Mouse (Mus musculus) thymus, postnatal 10 days (tissue): ENCODE data around the gene Paqr4.

Experiments used
- DNase-seq, 2 experiments: peaks; one replicate each; pipeline ENCODE4 v3.0.0; 2021; ENCODE audit warnings: low spot score in 2 of 2

The Paqr4 gene

DNA sequence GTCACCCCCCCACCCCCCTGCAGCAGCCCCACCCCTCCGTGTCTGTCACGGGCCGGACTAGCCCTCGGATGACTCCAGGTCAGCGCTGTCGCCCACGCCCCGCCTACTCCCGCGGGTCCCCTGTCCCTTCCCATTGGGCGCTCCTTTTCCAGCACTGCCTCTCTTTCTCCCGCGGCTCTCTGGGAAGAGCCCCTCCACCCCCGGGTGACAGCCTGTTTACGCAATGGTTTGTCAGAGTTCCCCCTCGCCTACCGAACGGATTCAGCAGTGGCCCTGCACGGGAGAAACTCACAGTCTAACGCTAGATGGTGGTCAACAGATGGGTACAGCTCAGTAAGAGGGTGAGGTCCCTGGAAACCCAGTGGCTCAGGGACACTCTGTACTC, 13.9 kb downstream of the Paqr4 start:
- peak; percentile 29 to 36 for DNase-seq

DNA sequence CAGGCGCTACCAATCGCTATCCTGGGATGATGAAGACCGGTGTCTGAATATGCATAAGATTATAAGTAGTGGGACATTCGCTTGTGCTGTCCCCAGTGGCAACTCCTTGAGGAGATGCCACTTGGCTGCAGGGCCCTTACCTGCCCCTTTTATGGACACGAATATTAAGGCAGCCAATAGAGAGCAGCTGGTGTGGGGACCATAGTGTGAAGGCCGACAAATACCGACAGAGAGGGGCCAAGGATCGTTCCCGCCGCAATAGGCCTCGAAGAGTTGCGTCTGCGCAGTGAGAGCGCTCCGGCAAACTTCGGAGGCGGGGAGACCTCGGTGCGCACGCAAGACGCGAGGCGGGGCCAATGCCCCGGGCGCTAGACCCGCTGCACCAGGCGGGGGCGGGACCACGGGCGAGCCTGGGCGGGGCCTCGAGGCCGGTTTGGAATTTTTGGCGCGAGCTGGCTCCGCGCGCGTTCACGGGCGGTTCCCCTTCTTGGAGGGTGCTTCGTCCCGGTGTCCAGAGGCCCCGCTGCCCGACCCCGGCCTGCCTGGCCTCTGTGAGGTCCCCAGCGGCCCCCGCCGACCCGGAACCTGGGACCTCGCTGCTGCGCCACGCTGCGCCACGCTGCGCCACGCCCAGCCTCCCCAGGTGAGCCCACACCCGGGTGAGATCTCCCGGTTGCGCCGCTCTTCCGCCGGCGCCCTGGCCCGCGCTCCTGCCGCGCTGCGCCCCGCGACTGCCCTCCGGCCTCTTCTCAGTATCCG, 14.5 kb downstream of the Paqr4 start, which contains the start of gene Pkmyt1:
Gene Pkmyt1, plus strand, starts transcription at position 338 of the 759 bp plus-strand sequence.
- peak; percentile 92 to 96 for DNase-seq

DNA sequence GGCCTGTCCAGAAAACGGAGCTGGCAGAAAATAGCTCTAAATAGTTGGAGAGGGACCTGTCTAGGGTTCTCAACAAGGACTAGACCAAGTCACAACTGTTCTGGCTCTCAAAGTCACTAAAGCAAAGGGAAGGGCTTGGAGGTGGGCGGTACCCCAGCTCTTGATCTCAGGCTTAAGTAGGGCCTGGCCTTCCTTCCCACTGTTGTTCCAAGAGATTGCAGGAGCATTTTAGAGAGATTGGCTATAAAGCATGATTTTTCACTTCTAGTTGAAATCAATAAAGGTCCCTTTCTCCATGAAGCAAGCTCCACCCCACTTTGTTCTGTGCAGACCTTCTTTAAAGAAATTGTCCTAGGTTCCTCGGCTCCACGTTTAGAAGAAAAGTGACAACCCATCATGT, 15.2 kb downstream of the Paqr4 start:
- no peak for DNase-seq

DNA sequence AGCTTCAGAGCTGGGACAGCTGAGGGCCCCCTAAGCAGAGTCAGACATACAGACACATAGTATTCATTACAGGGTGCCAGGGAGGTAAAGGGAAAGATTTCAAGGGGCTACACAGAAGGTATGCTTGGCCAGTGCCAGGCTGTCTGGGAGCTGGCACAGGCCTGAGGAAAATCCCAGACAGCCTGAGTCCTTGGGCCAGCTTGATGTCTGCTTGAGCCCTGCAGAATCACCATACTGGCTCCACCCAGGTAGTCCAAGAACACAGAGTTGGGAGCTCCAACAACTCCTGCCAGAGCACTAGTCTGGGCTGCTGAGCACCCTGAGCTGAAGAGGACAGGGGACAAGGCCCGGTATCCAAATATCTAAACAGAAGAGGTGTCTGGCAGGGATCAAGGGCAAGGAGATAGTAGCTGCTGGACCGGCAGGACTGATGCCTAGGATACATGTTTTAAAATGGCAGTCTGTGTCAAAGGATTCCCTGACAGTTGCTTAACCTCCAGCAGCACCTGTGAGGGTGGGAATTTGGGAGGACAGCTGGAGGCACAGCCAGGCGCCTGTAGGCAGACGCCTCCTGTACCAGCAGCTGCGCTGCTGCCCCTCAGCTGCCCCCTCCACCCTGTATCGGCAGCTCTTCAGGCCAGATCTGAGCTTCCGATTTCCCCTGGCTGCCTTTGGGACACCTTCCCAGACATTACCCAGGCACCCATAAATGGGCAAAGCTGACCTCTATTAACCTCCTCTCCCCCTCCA, 18.1 kb downstream of the Paqr4 start, which contains the start of gene 1520401A03Rik:
Gene 1520401A03Rik, minus strand, starts transcription at position 408 of the 750 bp plus-strand sequence.
- DNase-seq: no peak

DNA sequence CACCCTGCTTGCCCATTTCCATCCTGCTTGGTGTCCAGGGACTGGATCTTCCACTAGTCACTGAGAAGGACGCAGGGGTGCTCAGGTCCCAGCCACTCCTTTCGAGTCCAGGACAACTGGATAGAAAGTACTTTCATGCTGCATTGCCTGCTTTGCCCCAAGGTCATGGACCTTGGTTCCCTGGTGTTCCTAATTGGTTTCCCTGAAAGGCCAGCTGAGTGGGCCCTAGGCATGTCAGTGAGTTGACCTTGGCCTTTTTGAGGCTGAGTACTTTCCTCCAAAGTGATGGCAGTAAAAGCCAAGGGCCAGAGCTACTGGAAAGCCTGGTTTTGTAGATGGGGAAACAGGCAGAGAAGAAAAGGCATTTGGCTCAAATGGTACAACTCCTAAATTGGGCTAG, 18.8 kb downstream of the Paqr4 start:
- no peak for DNase-seq

DNA sequence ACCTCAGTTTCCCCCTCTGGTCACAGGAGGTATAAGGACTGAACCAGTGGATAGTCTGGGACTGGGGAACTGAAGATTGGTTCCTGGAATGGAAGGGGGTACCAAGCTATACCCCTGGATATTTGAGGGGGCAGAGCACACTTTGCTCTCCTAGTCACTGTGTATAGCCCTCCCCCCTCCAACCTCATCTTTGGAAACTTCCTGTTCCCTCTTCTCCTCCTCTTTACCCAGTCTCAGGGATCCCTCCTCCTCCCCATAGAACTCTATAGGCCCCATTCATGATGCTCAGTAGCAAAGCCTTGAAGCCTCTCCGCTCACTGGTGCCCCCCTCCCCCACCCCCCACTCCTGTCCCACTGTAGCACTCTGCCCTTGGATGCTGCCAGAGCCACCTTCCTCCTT, 21.2 kb downstream of the Paqr4 start:
- DNase-seq: no peak

DNA sequence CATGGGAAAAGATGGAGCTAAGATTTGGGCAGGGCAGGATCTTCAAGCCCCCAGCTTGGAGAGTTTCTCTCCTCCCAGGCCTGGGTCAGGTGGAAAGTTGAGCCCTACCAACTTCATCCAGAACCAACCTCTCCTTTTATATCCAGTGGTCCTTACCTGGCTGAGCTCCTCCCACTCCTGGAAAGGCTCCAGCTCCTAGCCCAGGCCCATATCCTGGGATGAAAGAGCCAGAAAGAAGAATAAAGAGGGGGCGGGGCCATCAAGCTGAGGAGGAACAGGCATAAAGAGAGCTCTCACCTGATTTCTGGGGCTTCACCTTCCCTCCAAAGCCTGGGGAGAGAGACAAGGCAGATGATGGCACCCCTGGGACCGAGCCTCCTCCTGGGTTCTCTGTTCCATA, 23.7 kb downstream of the Paqr4 start:
- DNase-seq: no peak

DNA sequence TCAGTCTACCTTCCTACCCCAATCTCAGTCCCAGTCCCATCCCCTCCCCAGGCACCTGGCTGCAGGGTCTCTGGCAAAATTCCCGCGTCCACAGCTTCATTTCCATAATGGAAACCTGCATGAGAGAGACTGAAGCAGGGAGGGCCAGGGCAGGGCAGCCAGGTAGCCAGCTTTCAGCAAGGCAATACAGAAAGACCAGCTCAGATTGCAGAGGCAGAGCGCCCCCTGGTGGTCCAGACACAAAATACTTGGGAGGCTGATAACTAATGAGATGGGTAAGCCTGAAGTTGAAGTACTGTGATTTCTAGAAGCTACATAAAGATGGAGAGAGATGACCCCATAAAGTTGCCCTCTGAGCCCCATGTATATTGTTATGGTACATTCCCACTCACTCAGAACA, 34.5 kb downstream of the Paqr4 start:
- peak; percentile 20 to 73 for DNase-seq

DNA sequence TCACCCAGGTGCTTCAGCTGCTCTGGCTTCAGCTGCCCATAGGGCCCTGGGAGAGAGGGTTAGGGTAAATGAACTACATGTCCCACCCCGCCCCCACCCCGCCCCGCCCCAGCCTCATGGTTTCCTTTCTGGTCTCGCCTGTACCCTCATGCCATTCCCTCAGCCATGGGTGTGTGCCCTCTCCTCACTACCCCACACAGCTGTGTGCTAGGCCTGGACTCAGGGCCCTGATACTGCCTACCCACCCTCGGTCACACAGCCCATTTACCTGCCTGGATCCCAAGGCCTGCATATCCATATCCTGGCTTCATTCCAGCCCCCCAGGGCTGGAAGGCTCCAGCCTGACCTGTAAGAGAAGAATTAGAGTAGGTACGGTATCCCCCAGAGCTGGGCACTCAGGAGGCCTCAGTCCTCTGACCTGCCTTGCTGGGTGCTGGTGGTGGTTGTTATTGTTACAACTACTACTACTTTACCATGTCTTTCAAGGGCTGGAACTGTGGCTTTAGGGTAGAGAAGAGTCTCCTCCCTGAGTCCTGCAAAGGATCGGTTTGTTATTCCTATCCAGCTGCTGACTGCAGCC, 35.1 kb downstream of the Paqr4 start:
- DNase-seq: no peak

DNA sequence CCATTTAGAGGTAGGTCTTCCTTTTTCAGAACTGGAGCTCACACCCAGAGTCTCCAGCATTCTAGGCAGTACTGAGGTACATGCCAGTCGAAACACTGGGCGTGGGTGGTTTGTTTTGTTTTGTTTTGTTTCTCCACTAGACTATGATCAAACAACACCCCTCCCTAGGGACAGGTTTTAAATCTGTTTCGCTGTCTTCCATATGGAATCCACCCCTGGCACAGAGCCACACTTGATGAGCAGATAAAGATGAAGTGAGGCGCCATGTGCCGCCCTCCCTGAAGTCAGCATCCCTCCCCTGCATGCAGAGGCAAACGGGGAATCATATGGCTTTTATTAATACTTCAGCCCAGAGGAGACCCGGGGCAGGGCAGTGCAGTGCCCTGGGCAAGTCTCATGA, 35.9 kb downstream of the Paqr4 start:
- DNase-seq: no peak

DNA sequence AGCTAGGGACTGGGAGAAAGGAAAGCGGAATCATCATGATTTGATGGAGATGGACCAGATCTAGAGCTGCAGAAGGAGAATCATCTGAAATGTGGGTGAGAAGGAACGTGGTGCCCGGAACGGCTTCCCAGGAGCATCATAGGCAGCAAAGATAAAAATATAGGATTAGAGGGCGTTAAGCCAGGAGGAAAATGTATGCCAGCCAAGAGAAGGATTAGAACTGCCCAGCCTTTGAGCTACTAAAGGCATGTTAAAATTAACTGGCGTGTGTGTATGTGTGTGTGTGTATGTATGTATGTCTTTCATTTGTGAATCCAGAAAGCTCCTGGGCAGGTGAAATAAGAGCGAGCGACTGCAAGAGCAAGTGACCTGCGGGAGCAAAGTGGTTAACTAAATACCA, 37.4 kb downstream of the Paqr4 start:
- DNase-seq: no peak

DNA sequence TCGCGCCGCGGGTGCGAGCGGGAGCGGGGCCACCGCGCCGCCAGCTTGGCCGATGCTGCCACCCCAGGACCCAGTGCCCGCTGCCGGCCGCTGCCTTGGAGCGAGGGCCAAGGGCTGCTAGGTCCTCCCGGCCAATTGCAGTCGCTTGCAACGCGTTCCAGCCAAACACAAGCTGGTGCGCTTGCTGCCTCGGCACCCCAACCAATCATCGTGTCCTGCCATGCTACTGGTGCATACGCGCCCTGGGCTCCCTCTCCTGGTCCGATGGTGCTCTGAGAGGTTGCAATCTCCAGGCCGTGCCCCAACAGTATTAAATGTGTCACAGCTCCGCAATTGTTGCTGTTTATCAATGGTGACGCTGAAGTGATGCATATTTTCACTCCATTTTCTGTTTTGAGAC, 40.6 kb downstream of the Paqr4 start:
- DNase-seq: peak; percentile 64 to 78

DNA sequence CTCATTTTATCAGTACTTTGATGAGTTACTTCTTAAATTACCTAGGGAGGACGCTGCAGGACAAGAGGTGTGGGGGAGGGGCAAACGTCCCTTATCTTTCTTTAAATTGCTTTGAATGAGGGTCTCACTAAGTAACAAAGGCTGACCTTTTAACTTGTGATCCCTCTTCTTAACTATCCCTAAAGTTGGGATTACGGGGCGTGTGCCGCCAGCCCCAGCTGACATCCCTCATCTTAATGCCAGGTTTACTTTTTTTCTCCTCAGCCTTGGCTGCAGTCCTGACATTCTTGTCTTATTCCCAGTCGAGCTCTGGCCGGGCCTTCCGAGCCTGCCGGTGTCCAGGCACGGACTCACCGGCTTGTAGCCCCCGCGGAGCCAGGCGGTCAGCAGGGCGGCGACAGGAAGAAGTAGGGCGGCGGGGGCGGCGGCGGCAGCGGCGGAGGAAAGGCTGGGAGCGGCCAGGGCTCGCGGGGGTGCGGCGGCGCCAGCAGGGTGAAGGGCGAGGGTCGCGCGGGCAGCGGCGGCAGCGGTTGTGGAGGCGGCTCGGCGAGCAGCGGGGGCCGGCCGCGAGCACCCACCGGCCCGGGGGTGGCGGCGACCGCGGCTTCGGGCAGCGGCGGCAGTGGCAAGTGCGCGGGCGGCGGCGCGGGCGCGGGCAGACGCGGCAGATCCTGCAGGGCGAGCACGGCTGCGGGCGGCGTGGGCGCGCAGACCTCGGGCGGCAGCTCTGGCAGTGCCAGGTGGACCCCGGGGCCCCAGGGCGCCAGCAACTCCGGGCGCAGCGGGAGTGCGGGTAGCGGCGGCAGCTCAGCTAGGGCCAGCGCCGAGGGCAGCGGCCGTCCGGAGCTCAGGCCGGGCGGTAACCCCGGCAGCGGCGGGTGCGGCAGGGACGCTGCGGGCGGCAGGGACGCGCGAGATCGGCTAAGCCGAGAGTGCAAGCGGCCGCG, 41.3 kb downstream of the Paqr4 start:
- DNase-seq: no peak

DNA sequence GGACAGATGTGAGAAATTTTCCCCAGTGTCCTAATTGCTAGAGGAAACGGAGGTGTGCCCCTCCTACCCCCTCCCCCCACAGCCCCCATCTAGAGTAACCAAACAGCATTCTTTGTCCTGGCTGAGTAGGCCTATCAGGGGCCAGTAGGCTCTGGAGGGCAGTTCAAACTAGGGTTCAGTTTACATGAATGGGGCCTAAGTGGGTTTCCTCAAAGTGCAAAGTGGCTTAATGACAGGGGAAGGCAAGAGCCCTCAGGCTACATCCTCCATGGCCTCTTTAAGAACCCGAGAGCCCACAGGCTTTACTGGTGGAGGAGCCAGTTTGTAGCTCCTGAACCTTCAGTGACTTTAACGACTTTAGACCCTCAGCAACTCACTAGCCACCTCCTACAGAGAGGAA, 44.9 kb downstream of the Paqr4 start:
- no peak for DNase-seq

DNA sequence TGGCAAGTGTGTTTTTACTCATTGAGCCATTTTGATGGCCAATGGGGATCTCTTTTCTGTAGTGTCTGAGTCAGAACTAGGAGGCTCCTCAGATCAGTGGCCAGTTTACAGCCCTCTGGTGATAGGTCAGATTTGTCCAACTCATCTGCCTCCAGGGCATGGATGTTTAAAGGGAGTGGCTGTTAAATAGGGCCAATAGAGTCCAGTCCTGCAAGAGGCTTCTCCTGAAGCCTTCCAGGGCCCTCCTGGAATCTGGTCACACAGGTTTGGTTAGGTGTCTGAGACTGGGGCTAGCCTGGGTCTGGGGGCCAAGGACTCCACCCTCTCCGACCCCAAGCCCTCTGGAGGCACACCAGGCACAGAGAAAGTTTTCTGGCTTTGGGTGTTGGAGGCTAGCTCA, 46.2 kb downstream of the Paqr4 start:
- DNase-seq: no peak
